Mouse (Mus musculus): ENCODE results near the gene Rnf227. TPM values are rescaled to one million over a fixed set of nuclear protein-coding genes. Genes with fewer than 3 reads are reported as not detected.

The Rnf227 gene
- polyA plus RNA-seq, 1 experiment from 2014 or later = 34.9 TPM

DNA sequence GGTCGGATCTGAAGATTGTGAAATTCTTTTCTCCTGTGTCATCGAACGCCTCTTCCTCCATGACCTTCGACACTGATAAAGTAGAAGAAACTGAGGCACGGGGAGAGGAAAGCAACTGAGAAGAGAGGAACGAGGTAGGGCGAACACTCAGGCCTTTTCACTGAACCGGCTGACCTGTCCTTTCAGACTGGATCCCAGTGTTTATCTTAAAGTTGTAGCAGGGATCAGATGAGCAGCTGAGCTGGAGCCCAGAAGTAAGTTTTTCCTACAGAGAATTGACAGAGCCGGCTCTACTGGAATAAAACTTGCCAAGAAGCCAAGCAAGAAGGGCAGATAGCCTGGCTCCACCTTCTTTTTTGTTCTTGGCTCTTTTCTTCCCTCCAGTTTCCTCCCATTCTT, 30.6 kb downstream of the Rnf227 start:
- Histone ChIP-seq H3K27ac (ENCODE audit: low read depth, low read length) (peak overlapping the region; percentile 75), H3K36me3 (ENCODE audit: control insufficient read depth, insufficient read depth, low read length) (no peaks in the 10 kb centered on the region), H3K4me2 (replicated peaks; ENCODE audit: low read depth, low read length) (peak overlapping the region; percentile 32), H3K9ac (ENCODE audit: low read depth, low read length) (peak overlapping the region; percentile 12; the same call in 1 of the 2 replicates), H3K4me3 (ENCODE audit: low read depth, low read length) (peak overlapping the region; percentile 20), H3K27me3 (ENCODE audit: control insufficient read depth, insufficient read depth, low read length) (no peaks in the 10 kb centered on the region), H3K9me3 (ENCODE audit: control insufficient read depth, low read length) (no peaks in the 10 kb centered on the region), H3K4me1 (replicated peaks; ENCODE audit: control insufficient read depth, insufficient read depth, low read length) (peaks cover 19% of the 10 kb centered on the region)
- ATAC-seq (ENCODE audit: low FRiP score) (no peak), DNase-seq (ENCODE audit: low spot score) (no peak)
- WGBS = 14% methylated on average over 9 of the region's 9 CpGs

DNA sequence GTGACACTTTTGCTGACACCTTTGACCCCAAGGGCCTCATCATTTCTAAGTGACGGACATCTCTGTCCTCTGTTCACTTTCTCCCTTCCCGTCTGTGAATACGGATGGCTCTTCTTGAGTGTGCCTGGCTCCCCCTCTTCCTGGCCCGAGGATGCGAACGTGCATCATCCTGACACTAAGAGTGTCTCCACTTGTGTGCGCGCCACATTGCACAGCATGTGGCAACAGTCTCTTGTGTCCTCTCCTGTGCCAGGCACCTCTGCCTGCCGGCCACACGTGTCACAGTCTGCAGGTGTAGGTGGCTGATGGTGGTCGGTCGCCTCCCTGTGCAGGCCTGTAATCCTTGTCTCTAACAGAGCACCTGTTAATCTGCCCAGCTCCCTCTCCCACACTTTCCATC, 31.3 kb downstream of the Rnf227 start:
- H3K4me1 ChIP-seq (replicated peaks; ENCODE audit: control insufficient read depth, insufficient read depth, low read length) = peaks cover 14% of the 10 kb centered on the region
- DNase-seq (ENCODE audit: low spot score) (no peak), ATAC-seq (ENCODE audit: low FRiP score) (no peak)
- no peaks in the 10 kb centered on the region for H3K9me3 ChIP-seq (ENCODE audit: control insufficient read depth, low read length)
- H3K4me3 ChIP-seq (ENCODE audit: low read depth, low read length) = peak overlapping the region; percentile 20; the same call in 1 of the 2 replicates
- H3K27ac ChIP-seq (ENCODE audit: low read depth, low read length) = peak overlapping the region; percentile 75
- no peaks in the 10 kb centered on the region for H3K27me3 ChIP-seq (ENCODE audit: control insufficient read depth, insufficient read depth, low read length)
- peak overlapping the region; percentile 8; the same call in 1 of the 2 replicates for H3K9ac ChIP-seq (ENCODE audit: low read depth, low read length)
- peak overlapping the region; percentile 32 for H3K4me2 ChIP-seq (replicated peaks; ENCODE audit: low read depth, low read length)
- H3K36me3 ChIP-seq (ENCODE audit: control insufficient read depth, insufficient read depth, low read length) = no peaks in the 10 kb centered on the region
- 24% methylated on average over 12 of the region's 12 CpGs for WGBS

DNA sequence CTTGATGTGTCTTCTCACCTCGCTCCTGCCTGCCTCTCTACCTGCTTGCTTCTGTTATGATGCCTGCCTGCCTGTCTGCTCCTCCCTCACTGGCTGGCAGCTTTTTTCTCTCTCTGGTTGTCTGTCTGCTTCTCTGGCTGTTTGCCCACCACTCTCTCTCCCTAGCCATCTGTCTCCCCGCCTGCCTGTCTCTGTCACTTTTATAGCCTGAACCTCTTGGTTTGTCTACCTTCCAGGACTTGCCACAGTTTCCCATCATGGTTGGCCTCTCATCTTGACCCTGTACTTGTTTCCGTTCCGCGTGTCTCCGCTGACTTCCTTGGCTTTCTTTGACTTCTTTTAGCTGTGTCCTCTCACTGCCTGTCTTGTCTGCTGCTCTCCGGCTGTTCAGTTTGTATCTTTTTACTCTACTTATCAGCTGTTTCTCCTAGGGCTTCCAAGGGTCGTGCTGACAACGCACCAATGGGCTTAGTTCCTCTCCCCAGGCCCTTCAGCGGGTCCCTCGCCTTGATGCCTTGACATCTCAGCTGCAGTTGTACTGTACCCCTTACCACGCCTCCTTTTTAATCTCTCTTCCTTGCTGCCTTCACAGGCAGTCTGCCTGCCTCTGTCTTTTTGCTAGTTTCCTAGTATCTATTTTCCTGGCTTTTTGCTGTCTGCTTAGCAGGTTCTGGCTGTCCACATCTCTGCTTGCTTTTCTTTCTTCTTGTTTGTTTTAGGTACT, 32.0 kb downstream of the Rnf227 start:
- no peaks in the 10 kb centered on the region for H3K9me3 ChIP-seq (ENCODE audit: control insufficient read depth, low read length)
- H3K4me3 ChIP-seq (ENCODE audit: low read depth, low read length) = peak overlapping the region; percentile 3; the same call in 1 of the 2 replicates
- H3K27ac ChIP-seq (ENCODE audit: low read depth, low read length) = peak overlapping the region; percentile 75
- peak overlapping the region; percentile 20 for H3K9ac ChIP-seq (ENCODE audit: low read depth, low read length)
- H3K4me2 ChIP-seq (replicated peaks; ENCODE audit: low read depth, low read length) = no peak overlapping the region
- 52% methylated on average over 12 of the region's 12 CpGs for WGBS
- no peak for DNase-seq (ENCODE audit: low spot score)
- H3K4me1 ChIP-seq (replicated peaks; ENCODE audit: control insufficient read depth, insufficient read depth, low read length) = peaks cover 14% of the 10 kb centered on the region
- no peaks in the 10 kb centered on the region for H3K36me3 ChIP-seq (ENCODE audit: control insufficient read depth, insufficient read depth, low read length)
- no peak for ATAC-seq (ENCODE audit: low FRiP score)
- no peaks in the 10 kb centered on the region for H3K27me3 ChIP-seq (ENCODE audit: control insufficient read depth, insufficient read depth, low read length)

DNA sequence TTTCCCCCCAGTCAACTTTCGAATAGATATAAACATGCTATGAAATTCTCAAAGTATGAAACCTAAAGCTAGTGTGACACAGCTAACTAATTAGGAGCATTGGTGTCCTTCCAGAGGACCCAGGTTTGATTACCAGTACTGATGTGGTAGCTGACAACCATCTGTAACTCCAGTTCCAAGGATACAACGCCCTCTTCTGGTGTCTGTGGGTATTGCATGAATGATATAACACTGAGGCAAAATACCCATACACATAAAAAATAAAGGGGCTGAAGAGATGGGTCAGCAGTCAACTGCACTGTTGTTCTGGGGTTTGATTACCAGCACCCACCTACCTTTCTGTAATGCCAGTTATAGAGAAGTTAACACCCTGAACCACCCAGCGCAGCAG, 32.5 kb downstream of the Rnf227 start:
- no peaks in the 10 kb centered on the region for H3K27me3 ChIP-seq (ENCODE audit: control insufficient read depth, insufficient read depth, low read length)
- no peaks in the 10 kb centered on the region for H3K36me3 ChIP-seq (ENCODE audit: control insufficient read depth, insufficient read depth, low read length)
- H3K27ac ChIP-seq (ENCODE audit: low read depth, low read length) = peak overlapping the region; percentile 75; the same call in 1 of the 2 replicates
- WGBS = 66% methylated on average over 3 of the region's 3 CpGs
- no peak overlapping the region for H3K4me2 ChIP-seq (replicated peaks; ENCODE audit: low read depth, low read length)
- H3K9ac ChIP-seq (ENCODE audit: low read depth, low read length) = no peak overlapping the region
- no peak for DNase-seq (ENCODE audit: low spot score)
- no peaks in the 10 kb centered on the region for H3K9me3 ChIP-seq (ENCODE audit: control insufficient read depth, low read length)
- peaks cover 14% of the 10 kb centered on the region for H3K4me1 ChIP-seq (replicated peaks; ENCODE audit: control insufficient read depth, insufficient read depth, low read length)
- no peak overlapping the region for H3K4me3 ChIP-seq (ENCODE audit: low read depth, low read length)
- ATAC-seq (ENCODE audit: low FRiP score) = no peak

DNA sequence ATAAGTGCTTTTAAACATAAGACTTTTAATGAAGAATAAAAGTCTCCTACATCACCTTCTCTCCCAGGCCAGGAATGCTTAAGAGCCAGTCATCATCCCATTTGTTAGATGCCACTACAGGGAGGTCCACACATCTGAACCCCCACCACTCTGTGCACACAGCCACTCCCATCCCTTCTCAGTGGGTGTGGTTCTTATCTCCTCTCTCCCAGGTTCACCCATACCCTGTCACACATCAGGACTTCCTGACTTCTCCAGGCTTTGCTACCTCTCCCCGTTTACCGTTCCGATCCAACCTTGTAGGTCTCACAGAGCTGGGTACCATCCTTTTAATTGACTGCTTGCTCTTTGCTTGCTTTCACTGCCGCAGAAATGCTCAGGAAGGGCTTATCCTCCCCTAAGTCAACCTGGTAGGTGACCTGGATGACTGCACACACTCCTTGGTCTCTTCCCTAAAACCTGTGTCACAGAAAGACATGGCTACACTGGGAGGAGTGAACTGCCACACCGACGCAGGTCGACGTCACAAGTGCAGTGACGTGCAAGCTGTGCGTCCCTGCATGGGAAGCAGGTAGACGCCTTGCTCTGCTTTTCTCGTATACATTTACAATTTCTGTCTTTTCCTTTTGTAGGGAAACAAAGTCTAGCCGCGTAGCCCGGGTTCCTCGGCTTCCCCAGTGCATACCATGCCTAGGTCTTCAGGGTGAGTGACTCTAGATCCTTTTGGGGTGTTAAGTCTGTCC, 33.1 kb downstream of the Rnf227 start:
- H3K9me3 ChIP-seq (ENCODE audit: control insufficient read depth, low read length) = no peaks in the 10 kb centered on the region
- DNase-seq (ENCODE audit: low spot score) (no peak), ATAC-seq (ENCODE audit: low FRiP score) (no peak)
- H3K4me1 ChIP-seq (replicated peaks; ENCODE audit: control insufficient read depth, insufficient read depth, low read length) = peaks cover 11% of the 10 kb centered on the region
- H3K36me3 ChIP-seq (ENCODE audit: control insufficient read depth, insufficient read depth, low read length) = no peaks in the 10 kb centered on the region
- no peak overlapping the region for H3K27ac ChIP-seq (ENCODE audit: low read depth, low read length)
- no peaks in the 10 kb centered on the region for H3K27me3 ChIP-seq (ENCODE audit: control insufficient read depth, insufficient read depth, low read length)
- 91% methylated on average over 16 of the region's 16 CpGs for WGBS
- H3K4me2 ChIP-seq (replicated peaks; ENCODE audit: low read depth, low read length) = no peak overlapping the region
- H3K4me3 ChIP-seq (ENCODE audit: low read depth, low read length) = no peak overlapping the region
- H3K9ac ChIP-seq (ENCODE audit: low read depth, low read length) = no peak overlapping the region

DNA sequence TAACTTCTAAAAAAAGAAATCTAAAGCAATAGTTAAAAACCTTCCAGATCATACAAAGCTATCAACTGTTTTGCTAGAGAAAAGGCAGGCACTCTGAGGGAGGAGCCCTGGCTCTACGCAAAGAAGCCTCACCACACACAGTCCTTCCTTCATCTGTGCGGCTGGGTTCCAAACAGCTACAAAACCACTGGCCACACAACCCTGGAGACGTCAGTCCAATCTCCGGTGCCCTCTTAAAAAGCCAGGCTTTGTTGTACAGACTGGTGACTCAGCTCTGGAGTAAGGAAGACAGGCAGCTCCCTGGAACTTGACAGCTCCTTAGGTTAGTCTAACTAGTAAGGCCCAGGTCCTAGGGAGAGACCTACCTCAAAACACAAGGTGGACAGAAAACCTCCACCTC, 35.4 kb downstream of the Rnf227 start:
- no peaks in the 10 kb centered on the region for H3K36me3 ChIP-seq (ENCODE audit: control insufficient read depth, insufficient read depth, low read length)
- no peaks in the 10 kb centered on the region for H3K27me3 ChIP-seq (ENCODE audit: control insufficient read depth, insufficient read depth, low read length)
- DNase-seq (ENCODE audit: low spot score) (no peak), ATAC-seq (ENCODE audit: low FRiP score) (no peak)
- H3K27ac ChIP-seq (ENCODE audit: low read depth, low read length) = no peak overlapping the region
- H3K4me3 ChIP-seq (ENCODE audit: low read depth, low read length) = no peak overlapping the region
- 88% methylated on average over 4 of the region's 4 CpGs for WGBS
- H3K4me1 ChIP-seq (replicated peaks; ENCODE audit: control insufficient read depth, insufficient read depth, low read length) = peaks cover 11% of the 10 kb centered on the region
- H3K4me2 ChIP-seq (replicated peaks; ENCODE audit: low read depth, low read length) = no peak overlapping the region
- no peaks in the 10 kb centered on the region for H3K9me3 ChIP-seq (ENCODE audit: control insufficient read depth, low read length)
- no peak overlapping the region for H3K9ac ChIP-seq (ENCODE audit: low read depth, low read length)

DNA sequence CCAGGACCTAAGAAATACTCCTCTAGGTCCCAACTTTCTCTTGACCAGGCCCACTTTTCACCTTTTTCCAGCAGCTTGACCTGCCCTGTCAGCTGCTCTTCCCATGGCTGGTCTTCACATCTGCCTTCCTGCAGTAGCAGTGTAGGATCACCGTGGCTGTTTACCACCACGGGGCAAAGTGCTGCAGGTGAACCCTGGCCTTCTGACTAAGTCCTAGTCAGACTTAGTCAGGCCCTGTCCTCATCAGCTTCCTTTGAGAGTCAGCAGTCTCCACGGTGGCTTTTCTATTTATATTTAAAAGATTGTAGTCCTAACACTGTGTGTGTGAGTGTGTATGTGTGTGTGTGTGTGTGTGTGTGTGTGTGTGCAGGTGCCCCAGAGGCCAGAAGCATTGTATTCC, 37.5 kb downstream of the Rnf227 start:
- DNase-seq (ENCODE audit: low spot score) = no peak

DNA sequence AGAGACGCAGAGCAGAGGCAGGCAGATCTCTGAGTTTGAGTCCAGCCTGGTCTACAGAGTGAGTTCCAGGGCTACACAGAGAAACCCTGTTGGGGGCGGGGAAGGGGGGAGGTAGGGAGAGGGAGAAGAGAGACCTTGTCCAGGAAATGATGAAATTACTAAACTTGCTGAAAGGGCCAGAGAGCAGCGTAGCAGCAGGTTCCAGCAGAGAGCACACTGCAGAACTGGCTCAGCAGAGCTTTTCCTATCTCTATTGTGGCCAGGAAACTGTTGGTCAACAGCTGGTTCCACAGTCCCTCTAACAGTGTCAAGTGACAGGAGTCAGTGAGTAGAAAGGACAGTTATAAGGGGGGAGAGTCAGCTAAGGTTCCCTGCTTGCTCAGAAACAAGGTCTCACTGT, 39.3 kb downstream of the Rnf227 start:
- WGBS = 78% methylated on average over 3 of the region's 3 CpGs
- H3K27ac ChIP-seq (ENCODE audit: low read depth, low read length) = no peak overlapping the region
- H3K27me3 ChIP-seq (ENCODE audit: control insufficient read depth, insufficient read depth, low read length) = no peaks in the 10 kb centered on the region
- no peak for DNase-seq (ENCODE audit: low spot score)
- ATAC-seq (ENCODE audit: low FRiP score) = no peak
- no peak overlapping the region for H3K9ac ChIP-seq (ENCODE audit: low read depth, low read length)
- H3K36me3 ChIP-seq (ENCODE audit: control insufficient read depth, insufficient read depth, low read length) = no peaks in the 10 kb centered on the region
- no peak overlapping the region for H3K4me3 ChIP-seq (ENCODE audit: low read depth, low read length)
- no peaks in the 10 kb centered on the region for H3K4me1 ChIP-seq (replicated peaks; ENCODE audit: control insufficient read depth, insufficient read depth, low read length)
- no peak overlapping the region for H3K4me2 ChIP-seq (replicated peaks; ENCODE audit: low read depth, low read length)
- no peaks in the 10 kb centered on the region for H3K9me3 ChIP-seq (ENCODE audit: control insufficient read depth, low read length)

More for the DNA sequence above, 37.5 kb downstream of the Rnf227 start:
- H3K4me1 ChIP-seq (replicated peaks; ENCODE audit: control insufficient read depth, insufficient read depth, low read length) = no peaks in the 10 kb centered on the region; the same call in 1 of the 2 replicates
- H3K27me3 ChIP-seq (ENCODE audit: control insufficient read depth, insufficient read depth, low read length) = no peaks in the 10 kb centered on the region
- H3K27ac ChIP-seq (ENCODE audit: low read depth, low read length) = no peak overlapping the region
- H3K9me3 ChIP-seq (ENCODE audit: control insufficient read depth, low read length) = no peaks in the 10 kb centered on the region
- no peak for ATAC-seq (ENCODE audit: low FRiP score)
- WGBS = 78% methylated on average over 3 of the region's 3 CpGs
- no peak overlapping the region for H3K9ac ChIP-seq (ENCODE audit: low read depth, low read length)
- H3K36me3 ChIP-seq (ENCODE audit: control insufficient read depth, insufficient read depth, low read length) = no peaks in the 10 kb centered on the region
- H3K4me3 ChIP-seq (ENCODE audit: low read depth, low read length) = no peak overlapping the region
- no peak overlapping the region for H3K4me2 ChIP-seq (replicated peaks; ENCODE audit: low read depth, low read length)

DNA sequence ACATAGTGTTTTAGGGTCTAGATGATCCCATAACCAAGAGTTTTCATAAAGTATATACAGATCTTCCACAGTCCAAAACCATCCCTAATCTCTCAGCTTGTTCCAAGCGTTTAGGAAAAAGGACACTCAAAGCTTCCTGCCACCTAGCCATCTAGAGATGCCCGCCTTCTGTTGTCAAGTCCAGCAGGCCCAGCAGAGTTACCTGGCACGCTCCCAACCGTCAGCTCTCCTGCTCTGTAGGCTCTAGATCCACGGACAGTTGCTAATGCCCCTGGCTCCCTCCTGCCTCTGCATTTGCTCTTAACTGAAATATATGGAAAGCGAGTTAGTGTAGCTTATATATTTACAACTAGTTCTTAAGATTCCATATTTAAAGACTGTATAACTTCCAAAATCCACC, 41.1 kb downstream of the Rnf227 start:
- Histone ChIP-seq H3K27me3 (ENCODE audit: control insufficient read depth, insufficient read depth, low read length) (no peaks in the 10 kb centered on the region), H3K4me2 (replicated peaks; ENCODE audit: low read depth, low read length) (no peak overlapping the region), H3K4me3 (ENCODE audit: low read depth, low read length) (no peak overlapping the region), H3K9ac (ENCODE audit: low read depth, low read length) (no peak overlapping the region), H3K4me1 (replicated peaks; ENCODE audit: control insufficient read depth, insufficient read depth, low read length) (no peaks in the 10 kb centered on the region), H3K9me3 (ENCODE audit: control insufficient read depth, low read length) (no peaks in the 10 kb centered on the region), H3K36me3 (ENCODE audit: control insufficient read depth, insufficient read depth, low read length) (no peaks in the 10 kb centered on the region), H3K27ac (ENCODE audit: low read depth, low read length) (no peak overlapping the region)
- ATAC-seq (ENCODE audit: low FRiP score) (no peak), DNase-seq (ENCODE audit: low spot score) (no peak)
- WGBS = 92% methylated on average over 6 of the region's 6 CpGs

Measured in hindbrain, embryonic 11.5 days (tissue).